Mouse (Mus musculus) urinary bladder, postnatal 10 days (tissue): Measurements from ENCODE around the gene Eif2s1.

Experiments
- DNase-seq: peaks from one replicate; pipeline ENCODE4 v3.0.0; 2022; ENCODE audit warnings: low spot score

Gene Eif2s1

DNA sequence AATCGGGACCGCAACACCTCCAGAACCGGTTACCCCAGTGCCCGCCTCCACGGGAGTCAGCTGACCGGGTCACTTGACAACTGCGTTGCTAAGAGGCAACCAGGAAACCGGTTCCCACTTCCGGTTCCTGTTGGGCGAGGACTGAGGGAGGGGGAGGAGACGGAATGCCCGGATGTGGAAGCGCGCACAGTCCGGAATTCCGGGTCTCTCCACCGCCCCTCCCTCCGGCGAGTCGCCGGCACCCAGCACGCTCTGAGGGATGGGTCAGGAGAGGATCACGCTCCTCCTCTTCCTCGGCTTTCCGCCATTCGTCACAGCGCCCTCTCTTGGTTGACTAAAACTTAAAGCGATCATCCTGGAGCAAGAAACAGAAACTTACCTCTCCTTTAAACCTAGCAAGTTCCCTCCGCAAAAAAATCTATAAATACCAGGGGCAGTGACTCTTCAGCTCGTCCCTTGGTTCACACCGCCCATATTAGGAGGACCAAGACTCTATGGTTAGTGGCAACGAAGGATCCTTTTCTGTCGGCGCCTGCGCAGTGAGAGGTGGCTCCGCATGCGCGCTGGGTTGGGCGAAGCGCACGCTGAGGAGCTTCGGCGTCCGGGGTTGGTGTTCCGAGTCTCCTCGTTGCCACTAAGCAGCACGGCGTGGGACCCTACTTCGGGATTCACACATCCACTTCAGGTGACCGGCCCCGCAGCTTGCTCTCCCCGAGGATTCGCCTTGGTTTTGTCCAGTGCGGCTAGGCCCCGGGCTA lies at the start of gene Eif2s1, which contains the start of gene Atp6v1d:
TSS of gene Eif2s1 (plus strand) at position 324 of the 758 bp plus-strand sequence.
TSS of gene Atp6v1d (minus strand) at position 143 of the 758 bp plus-strand sequence.
- peak; percentile 96 for DNase-seq

DNA sequence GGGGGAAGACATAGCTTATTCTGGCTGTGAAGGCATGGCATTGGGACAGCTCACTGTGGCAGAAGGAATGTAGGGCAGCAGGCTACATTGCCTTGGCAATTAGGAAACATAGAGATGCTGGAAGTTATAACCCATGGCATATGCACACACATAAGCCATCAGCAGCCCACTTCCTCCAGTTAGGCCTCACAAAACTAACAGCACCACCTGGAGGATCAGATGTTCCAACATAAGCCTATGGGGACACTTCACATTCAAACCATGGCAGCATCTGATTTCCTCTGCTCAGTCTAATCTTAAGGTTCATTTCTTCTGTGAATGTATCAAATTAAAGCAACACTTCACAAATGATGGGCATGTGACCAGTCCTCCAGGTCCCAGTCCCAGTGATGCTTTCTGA lies 47.2 kb upstream of the Eif2s1 start:
- DNase-seq: no peak

DNA sequence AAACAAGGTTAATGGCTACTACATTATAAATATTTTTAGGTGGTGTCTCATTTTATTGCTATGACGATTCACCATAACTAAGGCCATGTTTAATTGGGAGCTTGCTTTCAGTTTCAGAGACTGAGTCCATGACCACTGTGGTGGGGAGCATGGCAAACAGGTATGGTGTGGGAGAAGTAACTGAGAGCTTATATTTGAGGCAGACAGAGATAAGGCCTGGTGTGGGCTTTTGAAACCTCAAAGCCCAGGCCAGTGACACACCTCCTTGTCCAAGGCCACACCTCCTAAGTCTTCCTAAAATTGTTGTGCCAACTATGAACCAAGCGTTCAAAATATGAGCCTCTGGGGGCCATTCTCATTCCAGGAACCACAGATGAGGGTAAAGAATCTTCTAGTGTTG lies 27.1 kb upstream of the Eif2s1 start:
- no peak for DNase-seq

DNA sequence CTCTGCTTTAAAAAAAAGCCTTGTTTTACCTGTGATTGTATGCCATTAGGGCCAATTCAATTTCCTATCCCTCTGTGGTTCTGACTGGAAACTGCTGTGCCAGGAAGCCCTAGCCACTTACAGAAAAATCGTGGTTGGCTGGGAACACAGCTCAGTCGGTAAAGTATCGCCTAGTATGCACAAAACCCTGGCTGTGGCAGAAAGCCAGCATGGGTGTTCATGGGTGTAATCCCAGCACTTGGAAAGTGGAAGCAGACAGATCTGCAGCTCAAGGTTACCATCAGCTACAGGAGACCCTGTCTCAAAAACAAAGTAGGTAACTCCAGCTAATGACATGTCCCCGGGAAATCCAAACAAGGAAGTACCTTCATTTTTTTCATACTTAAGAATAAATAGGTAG lies 21.7 kb upstream of the Eif2s1 start:
- no peak for DNase-seq

DNA sequence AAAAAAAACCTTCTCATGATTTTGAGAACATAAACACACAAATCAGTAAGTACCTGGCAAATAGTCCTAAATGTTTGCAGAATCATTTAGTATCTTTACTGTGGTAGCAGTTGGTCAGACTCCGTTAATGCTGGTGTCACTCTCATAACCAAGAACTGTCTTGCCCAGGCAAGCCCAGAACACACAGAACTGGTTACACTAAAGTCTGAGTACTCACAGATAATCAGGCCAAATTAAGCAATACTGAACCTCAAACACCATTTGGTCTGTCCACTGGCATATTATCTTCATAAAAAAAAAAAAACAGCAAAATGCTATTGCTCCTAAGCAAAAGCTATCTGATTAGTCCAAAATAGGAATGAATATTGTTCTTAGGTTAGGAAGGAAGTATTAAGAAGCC lies 19.2 kb upstream of the Eif2s1 start:
- no peak for DNase-seq

DNA sequence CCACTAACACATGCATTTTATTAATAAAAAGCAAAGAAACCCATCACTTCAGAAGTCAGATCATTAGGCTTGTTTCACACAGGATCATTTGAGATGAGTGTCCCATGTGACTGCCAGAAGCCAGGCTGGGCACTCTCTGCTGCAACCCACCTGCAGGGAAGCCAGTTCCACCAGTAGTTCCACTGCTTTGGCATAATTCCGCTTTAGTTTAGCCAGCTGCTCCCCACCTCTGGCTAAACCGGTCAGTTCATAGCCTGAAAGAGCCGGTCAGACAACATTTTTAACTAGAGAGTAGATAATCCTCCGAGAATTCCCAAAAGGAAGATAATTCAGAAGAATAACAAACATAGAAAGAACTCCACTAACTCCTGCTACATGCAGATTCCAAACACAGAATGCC lies 13.4 kb upstream of the Eif2s1 start:
- DNase-seq: no peak

DNA sequence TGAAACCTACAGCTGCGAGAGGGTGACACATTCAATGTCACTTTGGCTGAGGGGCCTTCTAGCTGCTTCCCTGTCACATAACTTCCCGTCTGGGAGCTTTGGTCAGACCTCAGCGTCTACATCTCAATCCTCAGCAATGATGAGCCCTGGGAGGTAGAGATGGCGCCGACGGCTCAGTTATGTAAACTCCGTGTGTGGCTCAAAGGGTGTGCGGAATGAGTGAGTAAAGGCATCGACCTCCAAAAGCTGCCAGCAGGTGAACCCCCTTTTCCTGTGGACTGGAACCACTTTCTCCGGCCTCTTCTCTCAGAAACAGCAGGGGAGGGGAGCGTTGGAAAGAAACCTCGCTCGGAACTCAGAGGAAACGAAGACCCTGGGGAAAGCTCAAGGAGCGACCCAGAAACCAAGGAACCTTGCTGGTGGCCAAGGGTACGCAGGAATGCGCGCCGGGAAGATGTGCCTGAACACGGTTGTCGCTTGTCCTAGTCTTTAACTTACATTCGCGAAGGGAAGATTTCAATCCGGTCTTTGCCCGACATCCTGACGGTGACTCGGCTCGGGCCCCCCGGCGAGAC lies 611 bp upstream of the Eif2s1 start:
- no peak for DNase-seq

DNA sequence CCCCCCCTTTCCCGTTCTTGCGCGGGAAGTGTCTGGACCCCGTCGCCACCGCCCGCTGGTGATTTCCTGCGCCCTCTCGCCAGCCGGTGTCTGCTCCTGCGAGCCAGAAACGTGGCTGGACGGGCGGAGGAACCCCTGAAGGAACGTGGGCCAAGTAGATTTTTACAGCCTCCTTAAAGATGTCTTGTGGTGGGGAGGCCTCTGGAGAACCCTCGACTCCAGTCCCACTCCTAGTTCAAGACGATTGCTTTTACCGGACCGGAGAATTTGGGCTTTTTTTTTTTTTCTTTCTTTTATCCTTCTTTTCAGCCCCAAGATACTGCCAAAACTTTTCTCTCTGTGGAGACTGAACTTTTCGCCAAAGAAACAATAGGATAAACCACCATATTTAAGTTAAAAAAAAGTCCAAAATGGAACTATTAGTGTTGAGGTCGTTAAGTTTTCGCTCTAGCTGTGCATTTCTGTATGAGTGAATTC lies 673 bp downstream of the Eif2s1 start:
- DNase-seq: no peak

DNA sequence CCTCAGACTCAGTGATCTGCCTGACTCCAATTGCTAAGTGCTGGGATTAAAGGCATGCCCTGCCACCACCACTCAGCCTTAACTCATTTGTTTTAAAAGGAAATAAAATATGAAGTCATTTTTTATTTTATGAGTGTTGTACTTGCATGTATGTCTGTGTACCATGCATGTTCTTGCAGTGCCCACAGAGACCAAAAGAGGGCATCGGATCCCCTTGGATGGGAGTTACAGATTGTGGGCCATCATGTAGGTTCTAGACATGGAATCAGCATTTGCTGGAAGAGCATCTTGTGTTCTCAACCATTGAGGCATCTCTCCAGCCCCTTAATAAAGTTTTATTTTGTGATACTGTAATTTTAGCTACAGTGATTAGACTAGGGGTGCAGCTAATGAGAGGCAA lies 3.8 kb downstream of the Eif2s1 start:
- no peak for DNase-seq

DNA sequence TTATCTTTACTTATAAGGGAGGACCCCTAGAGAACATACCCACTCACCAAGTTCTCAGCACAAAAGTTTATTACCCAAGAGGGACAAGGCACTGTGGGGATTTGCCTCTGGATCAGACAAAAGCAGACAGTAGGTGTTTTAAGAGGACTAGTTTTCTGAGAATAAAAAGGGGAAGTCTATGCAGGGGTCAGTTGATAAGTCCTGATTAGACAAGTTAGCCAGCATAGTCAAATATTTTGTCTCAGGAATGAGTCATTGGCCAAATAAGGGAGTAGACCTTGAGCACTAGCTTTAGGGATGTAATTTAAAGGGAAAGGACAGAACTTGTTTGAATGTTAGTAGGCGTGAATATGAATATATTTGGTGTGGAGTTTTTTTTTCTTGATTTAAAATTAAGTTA lies 6.5 kb downstream of the Eif2s1 start:
- no peak for DNase-seq

DNA sequence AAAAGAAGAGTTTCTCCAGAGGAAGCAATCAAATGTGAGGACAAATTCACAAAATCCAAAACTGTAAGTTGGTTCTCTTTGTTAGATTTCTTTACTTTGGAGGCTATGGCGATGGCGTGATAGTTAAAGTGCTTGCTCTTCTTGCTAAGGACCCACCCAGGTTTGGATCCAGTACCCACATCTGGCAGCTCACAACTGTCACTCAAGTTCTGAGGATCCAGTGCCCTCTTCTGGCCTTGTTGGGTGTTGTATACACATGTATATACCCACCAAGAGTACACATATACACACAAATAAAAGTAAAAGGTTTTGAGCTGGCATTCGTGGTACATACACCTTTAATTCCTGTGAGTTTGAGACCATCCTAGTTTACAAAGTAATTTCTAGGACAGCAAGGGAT lies 13.0 kb downstream of the Eif2s1 start:
- no peak for DNase-seq

DNA sequence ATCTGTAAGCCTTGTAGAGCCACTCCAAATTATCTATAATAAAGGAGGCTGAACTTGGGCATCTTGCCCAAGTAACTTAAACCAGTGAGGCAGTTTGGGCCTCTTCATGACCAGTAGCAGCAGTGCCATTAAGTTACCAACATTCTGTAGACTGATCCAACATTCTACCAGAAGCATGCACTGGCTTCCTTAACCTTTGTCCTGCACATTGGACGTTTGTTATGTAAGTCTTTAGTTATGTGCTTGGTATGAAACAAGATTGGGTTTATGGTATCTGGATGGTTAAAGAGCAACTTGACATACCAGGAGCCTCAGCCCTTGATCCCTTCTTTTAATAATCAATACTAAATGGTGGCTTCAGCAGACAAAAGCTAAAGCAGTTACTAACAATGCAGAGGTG lies 28.4 kb downstream of the Eif2s1 start:
- DNase-seq: no peak

DNA sequence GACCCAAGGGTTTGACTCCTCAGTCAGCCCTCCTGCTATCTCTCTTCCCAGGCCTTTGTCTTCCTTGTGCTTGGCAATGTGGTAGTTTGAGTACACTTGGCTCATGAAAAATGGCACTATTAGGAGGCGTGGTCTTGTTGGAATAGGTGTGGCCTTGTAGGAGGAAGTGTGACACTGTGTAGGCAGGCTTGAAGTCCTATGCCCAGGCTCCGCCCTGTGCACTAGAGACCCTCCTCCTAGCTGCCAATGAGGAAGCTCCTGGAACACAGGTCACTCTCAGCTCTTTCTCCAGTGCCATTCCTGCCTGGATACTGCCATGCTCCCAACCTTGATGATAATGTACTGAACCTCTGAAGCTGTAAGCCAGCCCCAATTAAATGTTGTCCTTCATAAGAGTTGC lies 29.5 kb downstream of the Eif2s1 start:
- DNase-seq: no peak

DNA sequence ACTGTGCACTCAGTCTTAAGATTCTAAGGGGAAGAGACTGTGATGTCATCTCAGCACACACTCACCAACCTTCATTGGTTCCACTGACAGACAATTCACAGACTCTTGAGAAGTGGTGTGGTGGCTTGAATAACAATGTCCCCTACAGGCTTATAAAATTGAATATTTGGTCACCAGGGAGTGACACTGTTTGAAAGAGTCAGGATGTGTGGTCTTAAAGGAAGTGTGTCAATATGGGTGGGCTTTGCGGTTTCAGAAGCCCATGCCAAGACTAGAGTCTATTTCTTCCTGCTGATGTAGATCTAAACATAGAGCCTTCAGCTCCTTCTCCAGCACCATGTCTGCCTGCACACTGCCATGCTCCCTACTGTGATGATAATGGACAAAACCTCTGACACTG lies 36.2 kb downstream of the Eif2s1 start:
- no peak for DNase-seq

DNA sequence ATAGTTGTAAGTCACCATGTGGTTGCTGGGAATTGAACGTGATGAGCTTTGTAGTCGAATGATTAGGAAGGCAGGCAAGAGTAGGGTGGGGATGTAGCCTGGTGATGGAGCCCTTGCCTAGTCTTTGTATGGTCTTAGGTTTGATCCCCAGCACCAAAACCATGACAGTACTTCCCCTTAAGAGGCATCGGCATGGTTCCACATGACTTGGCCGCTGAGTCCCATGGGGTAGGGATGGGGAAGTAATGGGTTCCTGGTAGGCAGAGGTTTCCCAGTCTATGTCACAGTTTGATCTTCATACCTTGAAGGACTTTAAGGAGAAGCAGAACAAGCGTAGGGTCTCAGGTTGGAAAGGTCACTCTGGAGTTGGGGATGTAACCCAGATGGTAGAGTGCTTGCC lies 39.8 kb downstream of the Eif2s1 start:
- no peak for DNase-seq

DNA sequence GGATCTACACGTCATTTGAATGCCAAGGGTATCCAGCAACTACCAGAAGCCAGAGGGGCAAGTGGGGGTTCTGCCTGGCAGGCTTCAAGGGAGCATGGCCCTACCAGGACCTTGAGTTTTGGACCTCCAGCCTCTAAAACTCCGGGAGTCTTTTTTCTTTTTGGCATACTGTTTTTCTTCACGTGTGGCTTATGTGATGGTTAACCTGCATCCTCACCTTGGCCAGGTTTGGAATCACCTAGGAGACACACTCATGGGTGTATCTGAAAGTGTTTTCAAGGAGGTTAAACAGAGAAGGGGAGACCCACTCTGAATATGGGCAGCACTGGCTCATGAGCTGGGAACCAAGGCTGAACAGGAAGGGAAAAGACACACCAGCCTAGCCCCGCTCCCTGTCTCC lies 41.7 kb downstream of the Eif2s1 start:
- DNase-seq: no peak

DNA sequence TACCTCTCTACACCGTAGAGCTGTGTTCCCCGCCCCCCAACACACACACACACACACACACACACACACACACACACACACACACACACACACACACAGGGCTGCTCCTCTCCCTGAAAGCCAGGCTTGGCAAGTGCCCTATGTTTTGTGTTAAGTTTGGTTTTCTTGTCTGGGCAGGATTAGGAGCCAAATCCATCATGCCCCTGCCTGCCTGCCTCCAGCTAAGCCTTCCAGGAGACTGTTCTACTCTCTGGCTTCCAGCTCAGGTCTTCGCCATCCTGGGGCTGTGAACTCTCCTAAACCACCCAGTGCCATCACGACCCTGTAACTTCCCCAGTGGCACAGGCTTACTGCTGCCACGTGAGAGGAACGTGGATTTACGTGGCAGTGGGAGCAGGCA lies 42.9 kb downstream of the Eif2s1 start:
- DNase-seq: no peak

DNA sequence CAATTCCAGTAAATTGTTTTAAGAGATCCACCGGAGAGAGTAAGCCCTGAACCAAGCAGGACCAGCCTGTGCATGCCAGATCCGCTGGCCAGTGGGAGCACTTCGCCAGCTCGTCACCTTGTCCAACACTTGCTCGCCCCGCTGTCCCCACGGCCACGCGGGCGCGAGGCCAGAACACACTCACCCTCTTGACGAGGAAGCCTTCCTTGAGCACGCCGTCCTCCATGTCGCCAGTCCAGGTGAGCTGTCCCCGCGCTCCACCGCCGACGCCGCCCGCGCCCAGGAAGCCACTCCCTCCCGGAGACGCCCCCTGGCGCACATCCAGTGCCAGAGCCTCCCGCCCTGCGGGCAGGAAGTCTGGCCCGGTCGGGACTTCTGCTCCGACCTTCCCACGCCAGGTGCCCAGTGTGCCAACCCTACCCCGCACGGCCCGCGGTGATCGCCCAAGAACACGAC lies 45.1 kb downstream of the Eif2s1 start, which contains the start of gene Plek2:
TSS of gene Plek2 (minus strand) at position 258 of the 456 bp plus-strand sequence.
- DNase-seq: peak; percentile 53

DNA sequence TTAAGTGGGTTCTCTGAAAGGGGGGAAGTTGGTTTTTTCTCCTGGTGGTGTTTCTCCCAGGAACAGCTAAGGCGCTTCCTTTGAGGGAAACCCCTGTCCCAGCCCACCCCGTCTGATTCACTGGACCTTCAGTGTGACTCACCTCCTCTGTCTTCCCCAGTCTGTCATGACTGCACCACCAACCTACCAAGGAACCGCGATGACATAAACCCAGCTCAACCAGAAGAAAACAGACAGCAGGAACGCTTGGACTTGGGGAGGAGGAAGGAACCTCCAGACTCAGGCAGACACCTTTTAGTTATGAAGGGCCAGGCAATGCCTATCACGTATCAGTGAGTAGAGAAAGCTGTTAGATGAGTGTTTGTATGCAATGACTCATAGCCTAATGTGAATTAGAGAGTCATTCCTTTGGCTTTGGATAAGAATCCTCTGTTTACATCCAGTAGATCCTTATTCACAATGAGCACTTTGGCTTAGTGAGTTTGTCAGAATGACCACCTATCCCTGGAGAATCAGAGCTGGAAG lies 46.5 kb downstream of the Eif2s1 start:
- no peak for DNase-seq

DNA sequence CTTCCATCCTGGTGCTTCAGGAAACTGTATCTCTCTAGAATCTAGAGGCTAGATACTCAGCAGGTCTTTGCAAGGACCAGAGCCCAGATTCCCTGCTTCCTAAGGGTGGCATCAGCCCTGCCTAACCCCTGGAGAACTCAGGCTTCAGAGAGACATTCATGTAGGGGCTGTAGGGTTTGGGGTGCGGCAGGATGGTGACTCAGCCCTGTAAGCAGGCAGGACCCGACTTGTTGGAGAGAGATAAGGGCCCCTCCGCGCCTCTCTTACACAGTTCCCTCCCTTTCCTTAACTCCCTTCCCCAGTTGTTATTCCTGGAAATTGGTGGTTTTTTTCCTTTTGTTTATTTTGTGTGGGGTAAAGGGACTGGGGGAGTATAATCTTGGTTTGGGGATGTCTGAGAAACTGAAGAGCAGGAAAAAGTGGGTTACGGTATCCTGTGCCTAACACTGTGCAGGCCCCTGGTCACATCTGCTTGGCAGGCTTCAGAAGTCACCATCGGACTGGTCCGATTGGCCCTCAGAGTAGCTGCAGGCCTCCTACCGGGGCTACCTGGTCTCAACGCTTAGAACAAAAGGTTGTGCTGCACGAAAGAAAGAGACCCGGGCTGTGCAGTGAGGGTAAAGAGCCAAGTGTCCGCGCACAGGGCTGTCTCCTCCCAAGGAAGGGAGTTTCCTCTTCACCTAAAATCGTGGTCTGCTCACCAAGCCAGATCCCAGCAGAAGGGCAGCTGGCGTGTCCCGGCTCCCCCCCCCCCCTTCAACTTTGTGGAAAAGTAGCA lies 49.3 kb downstream of the Eif2s1 start:
- DNase-seq: no peak

DNA sequence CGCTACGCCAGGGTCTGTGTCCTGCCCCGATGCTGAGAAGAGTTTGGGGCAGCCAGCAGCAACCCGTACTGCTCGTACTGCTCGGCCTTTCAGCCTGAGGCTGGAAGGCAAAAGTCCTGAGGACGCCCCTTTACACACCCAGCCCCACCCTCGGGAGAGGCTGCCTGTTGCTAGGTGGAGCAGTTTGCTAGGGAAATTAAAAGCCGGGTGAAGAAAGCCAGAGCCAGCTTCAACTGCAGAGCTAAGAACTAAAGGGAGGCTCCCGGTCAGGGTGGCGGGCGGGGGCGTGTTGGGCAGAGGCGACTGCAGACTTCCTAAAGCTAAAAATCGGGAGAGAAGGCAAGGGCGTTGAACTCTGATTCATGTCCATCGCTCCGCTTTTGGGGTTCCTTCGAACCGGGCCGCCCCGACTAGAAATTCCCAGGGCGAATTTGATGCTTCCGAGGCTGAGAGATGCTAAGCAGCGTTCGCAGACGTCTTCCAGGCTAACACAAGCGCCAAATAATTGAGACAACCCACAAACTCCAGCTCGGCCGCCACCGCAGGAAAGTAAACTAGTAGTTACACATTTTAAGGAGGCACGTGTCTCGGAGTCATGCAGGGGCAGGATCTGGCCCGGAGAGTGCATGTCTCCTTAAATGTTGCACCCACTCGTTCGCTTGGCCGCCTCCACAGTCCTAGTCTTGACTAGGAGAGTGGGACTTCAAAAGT lies 50.2 kb downstream of the Eif2s1 start:
- no peak for DNase-seq

DNA sequence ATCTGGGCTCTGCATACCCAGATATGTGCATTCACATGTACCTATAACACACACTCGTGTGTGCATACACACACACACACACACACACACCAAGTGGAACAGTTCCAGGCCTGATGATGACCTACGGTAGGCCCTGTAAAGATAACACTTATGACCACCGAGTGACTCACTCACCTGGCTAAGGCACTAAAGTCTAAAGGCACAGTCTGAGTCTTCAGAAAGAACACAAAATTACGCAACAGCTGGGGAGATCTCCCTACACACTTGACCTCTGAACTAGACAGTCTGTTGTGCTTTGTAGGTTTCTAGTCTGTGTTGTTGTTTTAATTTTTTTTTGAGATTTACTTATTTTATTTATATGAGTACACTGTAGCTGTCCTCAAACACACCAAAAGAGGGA lies 52.8 kb downstream of the Eif2s1 start:
- no peak for DNase-seq
